Mouse (Mus musculus) heart, postnatal 0 days (tissue): ENCODE results near the gene Gm3415.

Experiments used
- CTCF ChIP-seq: IDR thresholded peaks from 2 replicates; pipeline ENCODE4 v1.5.1; 2016; ENCODE audit warnings: antibody characterized with exemption, control low read depth, low read depth
- EP300 ChIP-seq: IDR thresholded peaks from 2 replicates; pipeline ENCODE4 v1.6.1; 2016; ENCODE audit warnings: antibody characterized with exemption, low read depth

DNA sequence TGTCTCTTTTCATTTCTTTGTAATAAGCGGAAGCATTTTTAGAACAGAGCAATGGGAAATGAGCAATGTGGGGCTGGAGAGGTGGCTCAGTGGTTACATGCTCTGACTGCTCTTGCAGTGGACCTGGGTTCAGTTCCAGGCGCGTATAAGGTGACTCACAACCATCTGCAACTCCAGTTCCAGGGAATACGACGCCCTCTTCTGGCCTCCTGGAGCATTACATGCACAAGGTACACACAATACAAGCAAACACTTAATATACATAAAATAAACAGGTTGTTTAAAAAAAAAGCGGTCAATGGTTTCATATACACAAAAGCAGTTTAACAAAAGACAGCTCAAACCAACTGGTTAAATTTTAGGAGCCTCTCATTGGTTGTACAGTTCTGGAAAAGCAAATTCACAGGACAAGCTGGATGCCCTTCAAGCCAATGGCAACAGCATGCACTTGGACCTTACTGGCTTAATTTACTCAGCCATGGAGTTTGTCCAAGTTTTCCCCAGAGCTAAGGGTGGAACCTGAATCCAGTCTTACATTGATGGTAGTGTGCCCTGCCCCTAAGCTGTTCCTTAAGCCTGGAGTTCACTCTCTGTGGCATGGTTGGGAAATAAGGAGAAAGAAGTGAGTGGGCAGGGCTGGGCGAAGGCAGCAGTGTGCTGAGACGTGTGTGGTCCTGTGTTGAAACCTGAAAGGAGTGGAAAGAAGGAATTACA lies 30.6 kb downstream of the Gm3415 start:
- TF ChIP-seq CTCF (no peak), EP300 (no peak)
